Mouse (Mus musculus) liver, embryonic 14.5 days (tissue): ENCODE data around the gene Cdyl2.

Source experiments
- CTCF ChIP-seq: IDR thresholded peaks from 2 replicates; pipeline ENCODE4 v1.5.1; 2016; ENCODE audit warnings: antibody characterized with exemption, low read depth, control low read depth
- EP300 ChIP-seq: IDR thresholded peaks from 2 replicates; pipeline ENCODE4 v1.6.1; 2016; ENCODE audit warnings: antibody characterized with exemption, low read depth

DNA sequence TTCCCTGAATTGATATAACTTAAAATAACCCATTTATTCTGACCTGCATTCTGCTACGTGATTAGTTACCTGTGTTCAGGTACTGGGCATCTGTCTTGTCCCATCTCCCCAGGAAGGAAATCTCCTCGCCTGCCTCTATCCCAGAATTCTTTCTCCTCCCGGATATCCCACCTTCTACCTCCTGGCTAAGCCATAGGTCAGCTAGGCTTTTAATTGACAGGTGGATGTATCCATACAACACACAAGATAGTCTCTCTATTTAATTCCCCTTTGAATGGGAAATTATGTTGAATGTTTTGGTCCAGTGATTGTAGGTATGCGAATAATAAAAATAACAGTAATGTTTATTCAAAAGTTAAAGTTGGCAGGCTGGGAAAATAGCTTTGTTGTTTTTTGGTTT lies 59.7 kb downstream of the Cdyl2 start:
- TF ChIP-seq CTCF (no peak), EP300 (no peak)
